Mouse (Mus musculus): ENCODE data around the gene Ifrd1. TPM values are rescaled to one million over a fixed set of nuclear protein-coding genes. Genes with fewer than 3 reads are reported as not detected.

The Ifrd1 gene
- polyA plus RNA-seq, 1 experiment, result 23.4 TPM

DNA sequence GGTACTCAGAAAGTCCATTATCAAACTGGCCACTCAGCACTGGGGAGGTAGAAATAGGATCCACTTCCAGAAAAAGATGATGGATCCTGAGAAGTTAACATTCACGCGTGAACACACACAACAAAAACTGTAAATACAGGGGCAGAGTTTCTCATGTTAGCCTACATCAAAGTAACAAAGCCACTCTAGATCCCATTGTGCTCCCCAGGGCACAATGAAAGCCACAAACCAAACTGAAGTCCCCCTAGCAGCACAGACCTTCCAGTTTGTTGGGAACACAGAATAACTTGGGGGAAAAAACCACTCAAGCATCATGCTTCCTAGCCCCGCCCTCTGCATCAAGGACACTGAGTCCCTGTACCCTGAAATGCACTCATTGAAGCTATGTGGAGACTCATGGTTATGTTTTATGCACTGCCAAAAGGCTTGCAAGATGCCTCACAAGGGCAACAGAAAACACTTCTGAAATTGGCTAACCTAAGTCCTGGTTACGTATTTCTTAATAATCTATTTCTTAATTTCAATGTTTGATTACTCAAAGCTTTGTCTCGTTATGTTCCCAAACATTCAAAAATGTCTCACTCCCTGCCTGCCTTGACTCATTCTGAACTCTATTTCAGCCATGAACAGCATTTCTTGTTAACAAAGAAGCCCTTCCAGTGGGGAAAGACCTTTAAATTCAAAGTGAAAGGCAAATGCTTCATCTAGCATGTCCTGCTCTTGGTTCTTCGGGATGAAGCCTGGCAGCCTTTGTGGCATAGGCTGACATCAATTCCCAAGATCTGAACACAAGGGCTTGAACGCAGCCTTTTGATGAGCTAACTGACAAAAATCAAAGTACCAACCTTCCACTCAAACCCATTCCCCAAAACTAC is 45.9 kb downstream of the Ifrd1 start:
- Histone ChIP-seq H3K4me1 (replicated peaks; ENCODE audit: control insufficient read depth, insufficient read depth, low read length) (peaks cover 7% of the 10 kb centered on the region), H3K27me3 (ENCODE audit: control insufficient read depth, insufficient read depth, low read length) (no peaks in the 10 kb centered on the region), H3K27ac (ENCODE audit: control insufficient read depth, insufficient read depth, low read length) (no peak overlapping the region), H3K4me3 (ENCODE audit: control insufficient read depth, insufficient read depth, low read length) (no peak overlapping the region), H3K36me3 (ENCODE audit: control insufficient read depth, insufficient read depth, low read length) (peaks cover 51% of the 10 kb centered on the region)
- 96% methylated on average over 7 of the region's 7 CpGs for WGBS
- DNase-seq, result no peak
- TF ChIP-seq CTCF (IDR thresholded peaks at IDR 0.05; ENCODE audit: borderline replicate concordance, control insufficient read depth, extremely low read depth, insufficient read depth, low read length, poor library complexity) (no peak), POLR2A (IDR thresholded peaks at IDR 0.05; ENCODE audit: control insufficient read depth, extremely low read depth, insufficient read depth, low read length, poor library complexity) (no peak)

DNA sequence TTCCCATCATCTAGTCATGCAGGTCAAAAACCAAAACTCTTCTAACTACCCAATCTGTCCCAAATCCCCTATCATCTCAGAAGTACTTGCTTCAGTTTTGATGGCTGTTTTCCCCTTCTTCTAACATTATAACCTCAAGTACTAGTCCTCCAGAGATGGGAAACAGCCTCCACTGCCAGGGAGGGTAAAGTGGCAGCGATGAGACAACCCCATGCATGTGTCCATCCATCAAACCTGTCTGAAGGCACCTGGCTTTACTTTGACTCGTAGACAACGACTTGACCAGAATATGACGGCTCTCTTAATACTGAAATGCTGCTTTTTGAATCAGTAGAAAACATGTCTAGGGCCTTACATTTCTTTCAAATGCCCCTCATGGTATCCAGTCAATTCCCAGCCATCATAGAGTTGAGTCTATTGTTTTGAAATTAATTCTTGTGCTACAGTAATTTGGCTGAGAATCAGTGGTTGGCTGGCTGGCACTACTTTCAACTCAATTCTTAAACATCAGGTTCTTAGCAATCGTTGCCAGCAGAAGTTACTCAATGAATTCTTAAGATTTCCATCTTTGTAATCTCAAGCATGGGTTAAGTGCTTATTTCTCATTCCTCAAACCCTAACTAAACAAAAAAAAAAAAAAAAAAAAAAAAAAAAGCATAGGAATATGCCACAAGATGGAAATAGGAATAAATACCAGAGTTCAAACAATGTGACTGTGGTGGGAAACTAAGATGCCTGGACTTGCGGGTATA is 47.6 kb downstream of the Ifrd1 start:
- no peak for DNase-seq
- Histone ChIP-seq H3K27ac (ENCODE audit: control insufficient read depth, insufficient read depth, low read length) (no peak overlapping the region), H3K36me3 (ENCODE audit: control insufficient read depth, insufficient read depth, low read length) (peaks cover 33% of the 10 kb centered on the region), H3K4me3 (ENCODE audit: control insufficient read depth, insufficient read depth, low read length) (no peak overlapping the region), H3K4me1 (replicated peaks; ENCODE audit: control insufficient read depth, insufficient read depth, low read length) (peaks cover 7% of the 10 kb centered on the region), H3K27me3 (ENCODE audit: control insufficient read depth, insufficient read depth, low read length) (no peaks in the 10 kb centered on the region)
- TF ChIP-seq POLR2A (IDR thresholded peaks at IDR 0.05; ENCODE audit: control insufficient read depth, extremely low read depth, insufficient read depth, low read length, poor library complexity), result no peak
- TF ChIP-seq CTCF (IDR thresholded peaks at IDR 0.05; ENCODE audit: borderline replicate concordance, control insufficient read depth, extremely low read depth, insufficient read depth, low read length, poor library complexity), result no peak
- 95% methylated on average over 6 of the region's 6 CpGs for WGBS

DNA sequence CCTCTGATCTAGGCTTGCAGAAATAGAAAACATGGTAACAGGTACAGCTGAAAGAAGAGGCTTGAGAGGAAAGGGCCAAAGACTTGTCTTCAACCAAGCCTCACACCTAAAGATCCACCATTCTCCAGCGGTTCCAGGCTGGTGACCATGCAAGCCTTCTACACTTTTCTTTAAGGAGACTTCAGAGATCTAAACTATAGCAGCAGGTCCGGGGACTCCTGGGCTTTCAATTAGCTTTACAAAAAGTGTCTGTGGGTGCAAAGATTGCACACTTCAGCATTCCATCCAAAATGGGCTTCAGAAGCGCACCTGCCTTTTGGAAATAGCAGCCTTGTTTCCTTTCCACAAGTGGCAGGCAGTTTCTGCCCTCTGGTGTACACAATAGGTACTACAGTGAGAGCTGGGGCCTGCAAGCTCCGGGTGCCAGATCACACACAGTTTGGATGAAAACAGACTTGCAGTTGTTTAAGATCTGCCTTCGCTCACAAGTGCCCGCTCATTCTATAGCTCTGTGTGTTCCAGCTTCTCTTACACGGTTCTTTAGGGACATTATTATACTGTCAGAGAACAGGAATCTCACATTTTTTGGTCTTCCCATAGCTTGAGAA is 48.4 kb downstream of the Ifrd1 start:
- Histone ChIP-seq H3K27me3 (ENCODE audit: control insufficient read depth, insufficient read depth, low read length) (no peaks in the 10 kb centered on the region), H3K36me3 (ENCODE audit: control insufficient read depth, insufficient read depth, low read length) (peaks cover 26% of the 10 kb centered on the region), H3K4me3 (ENCODE audit: control insufficient read depth, insufficient read depth, low read length) (no peak overlapping the region), H3K4me1 (replicated peaks; ENCODE audit: control insufficient read depth, insufficient read depth, low read length) (peaks cover 7% of the 10 kb centered on the region), H3K27ac (ENCODE audit: control insufficient read depth, insufficient read depth, low read length) (peak overlapping the region; percentile 100)
- DNase-seq, result peak; percentile 87
- peak; percentile 35; the same call in 1 of the 2 replicates for TF ChIP-seq CTCF (IDR thresholded peaks at IDR 0.05; ENCODE audit: borderline replicate concordance, control insufficient read depth, extremely low read depth, insufficient read depth, low read length, poor library complexity)
- no peak for TF ChIP-seq POLR2A (IDR thresholded peaks at IDR 0.05; ENCODE audit: control insufficient read depth, extremely low read depth, insufficient read depth, low read length, poor library complexity)
- 40% methylated on average over 7 of the region's 7 CpGs for WGBS

DNA sequence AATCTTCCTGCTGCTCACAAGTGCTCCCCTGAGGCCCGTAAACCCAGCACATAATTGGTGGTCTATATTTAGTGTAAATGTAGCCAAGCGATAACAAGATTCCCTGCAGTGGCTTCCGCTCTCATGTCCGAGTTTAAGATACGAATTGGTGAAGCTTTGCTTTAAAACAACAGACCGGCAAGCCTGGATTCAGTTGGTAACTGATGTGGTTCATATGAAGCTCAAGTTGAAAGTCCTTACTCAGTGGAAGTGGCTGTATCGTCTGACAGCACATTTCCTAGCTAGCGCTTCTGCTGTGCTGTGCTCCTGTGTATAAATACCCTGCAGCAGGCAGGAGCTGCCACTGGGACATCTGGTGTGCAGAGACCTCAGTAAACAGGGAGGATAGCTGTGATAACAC is 49.0 kb downstream of the Ifrd1 start, which contains the start of gene Lsmem1:
Gene Lsmem1 (minus strand): TSS at position 189 of the 400 bp plus-strand sequence.
- 20% methylated on average over 8 of the region's 8 CpGs for WGBS
- TF ChIP-seq CTCF (IDR thresholded peaks at IDR 0.05; ENCODE audit: borderline replicate concordance, control insufficient read depth, extremely low read depth, insufficient read depth, low read length, poor library complexity) (no peak), POLR2A (IDR thresholded peaks at IDR 0.05; ENCODE audit: control insufficient read depth, extremely low read depth, insufficient read depth, low read length, poor library complexity) (no peak)
- Histone ChIP-seq H3K36me3 (ENCODE audit: control insufficient read depth, insufficient read depth, low read length) (peaks cover 20% of the 10 kb centered on the region), H3K27me3 (ENCODE audit: control insufficient read depth, insufficient read depth, low read length) (no peaks in the 10 kb centered on the region), H3K27ac (ENCODE audit: control insufficient read depth, insufficient read depth, low read length) (peak within 1 kb of the TSS; percentile 100), H3K4me3 (ENCODE audit: control insufficient read depth, insufficient read depth, low read length) (no peak within 1 kb of the TSS), H3K4me1 (replicated peaks; ENCODE audit: control insufficient read depth, insufficient read depth, low read length) (peaks cover 7% of the 10 kb centered on the region)
- peak; percentile 60 for DNase-seq

DNA sequence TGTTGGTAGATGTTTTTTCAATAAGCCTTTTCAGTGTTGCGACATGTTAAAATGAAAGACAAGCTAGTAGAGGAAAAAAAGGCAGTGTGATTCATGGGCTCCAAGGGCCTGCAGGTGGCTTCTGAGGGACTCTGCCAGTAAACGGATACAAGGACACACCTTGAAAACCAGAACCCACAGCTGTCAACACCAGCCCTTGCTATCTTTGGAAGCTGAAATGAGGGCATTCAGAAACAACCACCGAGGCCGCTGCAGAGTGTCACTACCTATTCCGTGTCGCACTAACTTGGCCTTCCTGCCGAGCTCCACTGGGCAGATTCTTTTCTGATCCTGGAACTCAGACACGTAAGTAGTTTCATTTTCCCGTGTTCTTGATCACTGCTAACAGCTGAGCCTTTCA is 49.9 kb downstream of the Ifrd1 start:
- peaks cover 7% of the 10 kb centered on the region for H3K4me1 ChIP-seq (replicated peaks; ENCODE audit: control insufficient read depth, insufficient read depth, low read length)
- 7% methylated on average over 9 of the region's 9 CpGs for whole genome bisulfite sequencing
- DNase-seq, result peak; percentile 76
- H3K27ac ChIP-seq (ENCODE audit: control insufficient read depth, insufficient read depth, low read length), result peak overlapping the region; percentile 100
- H3K27me3 ChIP-seq (ENCODE audit: control insufficient read depth, insufficient read depth, low read length), result no peaks in the 10 kb centered on the region
- TF ChIP-seq POLR2A (IDR thresholded peaks at IDR 0.05; ENCODE audit: control insufficient read depth, extremely low read depth, insufficient read depth, low read length, poor library complexity) (no peak), CTCF (IDR thresholded peaks at IDR 0.05; ENCODE audit: borderline replicate concordance, control insufficient read depth, extremely low read depth, insufficient read depth, low read length, poor library complexity) (no peak)
- H3K36me3 ChIP-seq (ENCODE audit: control insufficient read depth, insufficient read depth, low read length), result peaks cover 11% of the 10 kb centered on the region
- no peak overlapping the region for H3K4me3 ChIP-seq (ENCODE audit: control insufficient read depth, insufficient read depth, low read length)

DNA sequence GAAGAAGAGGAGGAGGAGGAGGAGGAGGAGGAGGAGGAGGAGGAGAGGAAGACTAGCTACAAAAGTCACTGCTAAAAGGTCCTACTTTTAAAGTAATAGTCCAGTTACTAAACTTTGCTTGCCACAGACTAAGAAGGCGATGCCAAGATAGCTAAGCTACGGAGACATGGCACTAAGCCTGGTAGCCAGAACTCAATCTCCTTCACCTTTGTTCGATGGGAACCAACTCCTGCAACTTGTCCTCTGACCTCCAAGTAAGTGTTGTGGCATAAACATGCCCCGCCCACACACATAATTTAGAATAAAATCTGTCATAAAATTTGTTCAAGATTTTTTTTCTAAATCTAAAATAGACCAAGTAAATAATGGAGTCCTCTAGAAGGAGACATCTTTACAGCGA is 50.3 kb downstream of the Ifrd1 start:
- H3K27ac ChIP-seq (ENCODE audit: control insufficient read depth, insufficient read depth, low read length), result peak overlapping the region; percentile 100
- TF ChIP-seq POLR2A (IDR thresholded peaks at IDR 0.05; ENCODE audit: control insufficient read depth, extremely low read depth, insufficient read depth, low read length, poor library complexity), result no peak
- no peak for TF ChIP-seq CTCF (IDR thresholded peaks at IDR 0.05; ENCODE audit: borderline replicate concordance, control insufficient read depth, extremely low read depth, insufficient read depth, low read length, poor library complexity)
- DNase-seq, result no peak
- peaks cover 10% of the 10 kb centered on the region for H3K36me3 ChIP-seq (ENCODE audit: control insufficient read depth, insufficient read depth, low read length)
- 58% methylated on average over 5 of the region's 5 CpGs for WGBS
- H3K4me3 ChIP-seq (ENCODE audit: control insufficient read depth, insufficient read depth, low read length), result no peak overlapping the region; the same call in 1 of the 2 replicates
- H3K4me1 ChIP-seq (replicated peaks; ENCODE audit: control insufficient read depth, insufficient read depth, low read length), result peaks cover 7% of the 10 kb centered on the region
- no peaks in the 10 kb centered on the region for H3K27me3 ChIP-seq (ENCODE audit: control insufficient read depth, insufficient read depth, low read length)
